Mouse (Mus musculus) limb, embryonic 14.5 days (tissue): Measurements from ENCODE around the gene Acaca. TPM values are rescaled to one million over a fixed set of nuclear protein-coding genes. Genes with fewer than 3 reads are reported as not detected.

Experiments used
- ATAC-seq: fragments of 200-750 bp; cut with Nextera tagmentation; 2 replicates; pipeline ENCODE4 v1.8.0; 2017; ENCODE audit warnings: low read depth, moderate number of reproducible peaks, moderate TSS enrichment; ENCODE audit not compliant: low FRiP score
- DNase-seq: peaks from one replicate; pipeline ENCODE4 v3.0.0-alpha.2; 2015; ENCODE audit warnings: low spot score
- H3K27ac ChIP-seq: fragments of 300-500 bp; sonication (generic); replicated peaks from 2 replicates; pipeline ENCODE4 v1.5.1; 2014; ENCODE audit warnings: low read depth, mild to moderate bottlenecking, low read length, moderate library complexity, mixed read lengths
- H3K27me3 ChIP-seq: fragments of 300-500 bp; sonication (generic); 2 replicates; pipeline ENCODE4 v1.6.1; 2014; ENCODE audit warnings: low read length, mixed read lengths; ENCODE audit not compliant: control insufficient read depth, insufficient read depth
- H3K36me3 ChIP-seq: fragments of 300-500 bp; sonication (generic); 2 replicates; pipeline ENCODE4 v1.6.1; 2014; ENCODE audit warnings: mild to moderate bottlenecking, low read length, moderate library complexity, mixed read lengths; ENCODE audit not compliant: control insufficient read depth, insufficient read depth
- H3K4me1 ChIP-seq: fragments of 300-500 bp; sonication (generic); 2 replicates; pipeline ENCODE4 v1.6.1; 2014; ENCODE audit warnings: antibody characterized with exemption, low read length, mixed read lengths; ENCODE audit not compliant: control insufficient read depth, insufficient read depth
- H3K4me2 ChIP-seq: fragments of 300-500 bp; sonication (generic); replicated peaks from 2 replicates; pipeline ENCODE4 v1.6.1; 2014; ENCODE audit warnings: low read depth, mild to moderate bottlenecking, low read length, moderate library complexity; ENCODE audit not compliant: severe bottlenecking
- H3K4me3 ChIP-seq: fragments of 300-500 bp; sonication (generic); replicated peaks from 2 replicates; pipeline ENCODE4 v1.5.1; 2014; ENCODE audit warnings: low read length
- H3K9ac ChIP-seq: fragments of 300-500 bp; sonication (generic); 2 replicates; pipeline ENCODE4 v1.6.1; 2014; ENCODE audit warnings: mild to moderate bottlenecking, low read depth, low read length, moderate library complexity; ENCODE audit not compliant: severe bottlenecking
- H3K9me3 ChIP-seq: fragments of 300-500 bp; sonication (generic); 2 replicates; pipeline ENCODE4 v1.6.1; 2016; ENCODE audit warnings: low read length; ENCODE audit not compliant: control insufficient read depth
- POLR2A ChIP-seq: fragments of 200-500 bp; IDR thresholded peaks from 2 replicates; pipeline ENCODE4 v1.8.0; 2012; ENCODE audit warnings: inconsistent platforms, mild to moderate bottlenecking, moderate library complexity, borderline replicate concordance; ENCODE audit not compliant: insufficient read depth, insufficient read length; ENCODE audit errors: extremely low read depth
- WGBS: fragments of 180-500 bp; shearing (Covaris S2); extraction: QIAGEN DNeasy Blood & Tissue Kit; methylation state at CpG from one replicate; pipeline ENCODE4 v1.1.7; 2014; 5-methylcytosine and 5-hydroxymethylcytosine counted together
- polyA plus RNA-seq, 2 experiments: library from polyadenylated mRNA; depleted of rRNA in 1 of 2; stranded (reverse) in 1 of 2; unstranded in 1 of 2; fragments of >200 nt; fragmentation: Nextera tagmentation in 1 of 2; extraction: Ambion mirVana in 1 of 2; gene quantifications; 2 replicates each; pipeline versions ENCODE4 v1.2.1 to v1.2.3; 2012 to 2014

Acaca gene
- polyA plus RNA-seq (2012; rRNA removed): 19.5 and 20.3 TPM in 2 replicates
- polyA plus RNA-seq (2014; fragmentation: Nextera tagmentation; extraction: Ambion mirVana): 18.2 and 21.2 TPM in 2 replicates

- Histone ChIP-seq H3K4me1 (no peaks in the 10 kb centered on the region; the same call in 1 of the 2 replicates), H3K9ac (peak within 1 kb of the TSS; percentile 85), H3K27ac (peak within 1 kb of the TSS; percentile 26; the same call in 1 of the 2 replicates), H3K4me3 (peak within 1 kb of the TSS; percentile 83), H3K36me3 (peaks cover 23% of the 10 kb centered on the region), H3K27me3 (no peaks in the 10 kb centered on the region), H3K9me3 (no peaks in the 10 kb centered on the region), H3K4me2 (peak within 1 kb of the TSS; percentile 79)
- peak; percentile 93 for ATAC-seq
- DNase-seq: peak; percentile 76
- WGBS: under 1% methylated on average over 33 of the region's 83 CpGs
- TF ChIP-seq POLR2A: peak; percentile 69; the same call in 1 of the 2 replicates
These were observed at the start of gene Acaca, which contains the start of gene Tada2a for GRCm38 (mm10) chr11:84128943-84129798. Gene Acaca (plus strand): TSS chr11:84129672. Gene Tada2a (minus strand): TSS chr11:84129600.

GRCm38 (mm10) chr11:84079887-84080286 lies 49.6 kb upstream of the Acaca start:
- peaks cover 46% of the 10 kb centered on the region for H3K36me3 ChIP-seq
- 72% methylated on average over 4 of the region's 4 CpGs for WGBS
- no peak overlapping the region for H3K4me3 ChIP-seq
- DNase-seq (no peak), ATAC-seq (no peak)
- no peak overlapping the region for H3K9ac ChIP-seq
- H3K27ac ChIP-seq: no peak overlapping the region
- no peak overlapping the region for H3K4me2 ChIP-seq
- H3K27me3 ChIP-seq: no peaks in the 10 kb centered on the region
- no peak for TF ChIP-seq POLR2A
- H3K9me3 ChIP-seq: no peaks in the 10 kb centered on the region
- 0 out of 2 replicates have a peak, but pooled peaks cover 2% of the 10 kb centered on the region for H3K4me1 ChIP-seq

- Histone ChIP-seq H3K4me2 (no peak overlapping the region), H3K4me1 (0 out of 2 replicates have a peak, but pooled peaks cover 2% of the 10 kb centered on the region), H3K36me3 (peaks cover 47% of the 10 kb centered on the region), H3K9me3 (no peaks in the 10 kb centered on the region), H3K4me3 (no peak overlapping the region), H3K27ac (no peak overlapping the region), H3K9ac (no peak overlapping the region), H3K27me3 (no peaks in the 10 kb centered on the region)
- TF ChIP-seq POLR2A: no peak
- ATAC-seq: no peak
- DNase-seq: no peak
- 87% methylated on average over 3 of the region's 3 CpGs for WGBS
These were observed 49.1 kb upstream of the Acaca start for GRCm38 (mm10) chr11:84080327-84080726.

GRCm38 (mm10) chr11:84081901-84082300 lies 47.6 kb upstream of the Acaca start:
- no peak for ATAC-seq
- no peak overlapping the region for H3K4me3 ChIP-seq
- H3K27me3 ChIP-seq: no peaks in the 10 kb centered on the region
- H3K36me3 ChIP-seq: peaks cover 57% of the 10 kb centered on the region
- 97% methylated on average over 5 of the region's 5 CpGs for WGBS
- no peak overlapping the region for H3K27ac ChIP-seq
- 0 out of 2 replicates have a peak, but pooled peaks cover 2% of the 10 kb centered on the region for H3K4me1 ChIP-seq
- no peak overlapping the region for H3K4me2 ChIP-seq
- no peak for DNase-seq
- H3K9me3 ChIP-seq: no peaks in the 10 kb centered on the region
- no peak for TF ChIP-seq POLR2A
- H3K9ac ChIP-seq: no peak overlapping the region

GRCm38 (mm10) chr11:84090572-84090971 lies 38.9 kb upstream of the Acaca start:
- H3K36me3 ChIP-seq: peaks cover 64% of the 10 kb centered on the region
- H3K4me1 ChIP-seq: no peaks in the 10 kb centered on the region
- no peak overlapping the region for H3K4me3 ChIP-seq
- H3K4me2 ChIP-seq: no peak overlapping the region
- no peaks in the 10 kb centered on the region for H3K9me3 ChIP-seq
- DNase-seq (no peak), ATAC-seq (no peak)
- no peak overlapping the region for H3K27ac ChIP-seq
- no peaks in the 10 kb centered on the region for H3K27me3 ChIP-seq
- H3K9ac ChIP-seq: no peak overlapping the region
- TF ChIP-seq POLR2A: no peak
- 90% methylated on average over 8 of the region's 8 CpGs for WGBS
